Mouse (Mus musculus) hindbrain, embryonic 15.5 days (tissue): ENCODE data around the gene Orc4. TPM values are rescaled to one million over a fixed set of nuclear protein-coding genes. Genes with fewer than 3 reads are reported as not detected.
A peak's percentile ranks its signal among the peaks of the same experiment; 100 is the strongest.

Source experiments
- ATAC-seq: fragments of 200-750 bp; cut with Nextera tagmentation; 2 replicates; pipeline ENCODE4 v1.8.0; 2017; ENCODE audit warnings: low read depth, moderate number of reproducible peaks, moderate TSS enrichment; ENCODE audit not compliant: low FRiP score
- H3K27ac ChIP-seq: fragments of 300-500 bp; sonication (generic); replicated peaks from 2 replicates; pipeline ENCODE4 v1.5.1; 2015; ENCODE audit warnings: mild to moderate bottlenecking, inconsistent platforms
- H3K27me3 ChIP-seq: fragments of 300-500 bp; sonication (generic); 2 replicates; pipeline ENCODE4 v1.6.1; 2015; ENCODE audit warnings: control low read depth, inconsistent platforms
- H3K36me3 ChIP-seq: fragments of 300-500 bp; sonication (generic); 2 replicates; pipeline ENCODE4 v1.6.1; 2015; ENCODE audit warnings: control low read depth, inconsistent platforms
- H3K4me1 ChIP-seq: fragments of 300-500 bp; sonication (generic); replicated peaks from 2 replicates; pipeline ENCODE4 v1.6.1; 2015; ENCODE audit warnings: control low read depth, inconsistent platforms
- H3K4me2 ChIP-seq: fragments of 300-500 bp; sonication (generic); 2 replicates; pipeline ENCODE4 v1.6.1; 2015; ENCODE audit warnings: moderate library complexity, mild to moderate bottlenecking, inconsistent platforms
- H3K4me3 ChIP-seq: fragments of 300-500 bp; sonication (generic); 2 replicates; pipeline ENCODE4 v1.5.1; 2015; ENCODE audit warnings: mild to moderate bottlenecking, inconsistent platforms
- H3K9ac ChIP-seq: fragments of 300-500 bp; sonication (generic); 2 replicates; pipeline ENCODE4 v1.6.1; 2015; ENCODE audit warnings: inconsistent platforms
- H3K9me3 ChIP-seq: fragments of 300-500 bp; sonication (generic); 2 replicates; pipeline ENCODE4 v1.6.1; 2016; ENCODE audit warnings: control low read depth, inconsistent platforms
- WGBS: fragments of 180-500 bp; shearing (Covaris S2); methylation state at CpG from one replicate; pipeline ENCODE4 v1.1.7; 2015; 5-methylcytosine and 5-hydroxymethylcytosine counted together
- polyA plus RNA-seq: library from polyadenylated mRNA; unstranded; fragments of >200 nt; fragmentation: Nextera tagmentation; extraction: Ambion mirVana; gene quantifications from 2 replicates; pipeline ENCODE4 v1.2.1, GENCODE M21; 2015

The Orc4 gene
- 83.6 and 85.5 TPM in 2 replicates for polyA plus RNA-seq

DNA sequence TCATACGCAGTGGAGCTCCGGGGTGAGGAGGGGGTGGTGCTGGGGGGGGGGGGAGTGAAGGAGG, at the start of gene Orc4:
Orc4 (minus strand) TSS at position 26 of the 64 bp plus-strand sequence.
- no peak for ATAC-seq
- Histone ChIP-seq H3K9ac (peak within 1 kb of the TSS; percentile 71), H3K4me1 (peaks cover 17% of the 10 kb centered on the region), H3K27ac (peak within 1 kb of the TSS; percentile 96), H3K4me2 (peak within 1 kb of the TSS; percentile 58), H3K4me3 (peak within 1 kb of the TSS; percentile 86), H3K27me3 (no peaks in the 10 kb centered on the region), H3K9me3 (no peaks in the 10 kb centered on the region), H3K36me3 (no peaks in the 10 kb centered on the region)
- 0% methylated on average over 2 of the region's 2 CpGs for WGBS

- Histone ChIP-seq H3K27me3 (no peaks in the 10 kb centered on the region), H3K36me3 (no peaks in the 10 kb centered on the region), H3K9me3 (no peaks in the 10 kb centered on the region), H3K4me3 (no peak overlapping the region), H3K4me1 (no peaks in the 10 kb centered on the region), H3K4me2 (no peak overlapping the region), H3K9ac (no peak overlapping the region), H3K27ac (no peak overlapping the region)
- 88% methylated on average over 3 of the region's 3 CpGs for WGBS
- no peak for ATAC-seq
These were observed 40.2 kb upstream of the Orc4 start for GRCm38 (mm10) chr2:48990322-48990721.

DNA sequence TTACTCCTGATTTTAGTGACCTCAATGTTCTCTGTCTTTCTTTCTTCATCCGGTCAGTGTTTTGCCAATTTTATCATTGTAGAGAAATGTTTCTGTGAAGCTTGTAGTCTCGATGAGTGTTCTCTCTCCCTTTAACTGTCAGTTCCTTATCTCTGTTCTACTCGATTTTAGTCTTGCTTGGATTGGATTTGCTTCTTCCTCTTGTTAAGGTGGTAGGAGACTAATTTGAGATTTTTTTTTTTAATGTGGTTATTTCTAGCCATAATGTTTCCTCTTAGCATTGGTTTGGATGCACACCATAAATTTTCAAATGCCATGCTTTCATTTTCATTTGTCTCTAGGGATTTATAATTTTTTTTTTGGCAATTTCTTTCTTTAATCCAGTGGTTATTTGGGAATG, 28.8 kb upstream of the Orc4 start:
- Histone ChIP-seq H3K36me3 (no peaks in the 10 kb centered on the region), H3K9me3 (no peaks in the 10 kb centered on the region), H3K27me3 (no peaks in the 10 kb centered on the region), H3K4me1 (no peaks in the 10 kb centered on the region), H3K4me2 (no peak overlapping the region), H3K9ac (no peak overlapping the region), H3K4me3 (no peak overlapping the region), H3K27ac (no peak overlapping the region)
- ATAC-seq, result no peak
- WGBS, result 85% methylated on average over 3 of the region's 3 CpGs

- no peak overlapping the region for H3K4me3 ChIP-seq
- no peaks in the 10 kb centered on the region for H3K27me3 ChIP-seq
- H3K36me3 ChIP-seq, result no peaks in the 10 kb centered on the region
- 77% methylated on average over 3 of the region's 3 CpGs for WGBS
- H3K27ac ChIP-seq, result no peak overlapping the region
- ATAC-seq, result no peak
- H3K4me1 ChIP-seq, result peaks cover 5% of the 10 kb centered on the region
- no peak overlapping the region for H3K9ac ChIP-seq
- H3K4me2 ChIP-seq, result no peak overlapping the region
- H3K9me3 ChIP-seq, result no peaks in the 10 kb centered on the region
These were observed 6.5 kb upstream of the Orc4 start for GRCm38 (mm10) chr2:48956591-48956990.

DNA sequence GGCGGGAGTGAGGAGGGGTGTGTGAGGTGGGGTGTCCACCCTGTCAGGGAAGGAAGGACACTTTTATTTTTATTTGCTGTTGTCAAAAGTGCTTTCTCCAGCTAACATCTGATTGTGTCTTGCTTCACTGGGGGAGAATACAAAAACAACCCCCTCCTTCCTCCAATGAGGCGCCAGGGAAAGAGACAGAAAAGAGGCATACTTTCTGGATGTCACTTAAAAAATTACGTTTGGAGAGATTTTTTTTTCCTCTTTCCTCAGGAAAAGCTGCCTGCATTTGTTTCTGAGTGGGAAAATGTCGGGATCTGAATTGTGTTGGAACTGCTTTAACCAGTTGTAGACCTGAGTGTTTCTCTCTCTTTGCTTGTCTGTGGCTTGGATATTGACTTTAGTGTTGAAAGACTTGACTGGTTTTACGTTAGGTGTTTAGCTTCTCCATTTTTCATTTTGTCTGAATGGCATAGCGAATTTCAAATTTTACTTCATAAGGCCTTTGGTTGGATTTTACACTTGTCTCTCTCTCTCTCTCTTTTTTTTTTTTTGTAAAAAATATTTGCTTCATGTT, 321 bp upstream of the Orc4 start:
- peak overlapping the region; percentile 71 for H3K9ac ChIP-seq
- ATAC-seq, result no peak
- H3K4me1 ChIP-seq, result peaks cover 17% of the 10 kb centered on the region
- peak overlapping the region; percentile 86 for H3K4me3 ChIP-seq
- 6% methylated on average over 6 of the region's 6 CpGs for WGBS
- H3K27ac ChIP-seq, result peak overlapping the region; percentile 96
- H3K36me3 ChIP-seq, result no peaks in the 10 kb centered on the region
- H3K4me2 ChIP-seq, result peak overlapping the region; percentile 58
- no peaks in the 10 kb centered on the region for H3K27me3 ChIP-seq
- no peaks in the 10 kb centered on the region for H3K9me3 ChIP-seq

- WGBS, result 0% methylated on average over 9 of the region's 9 CpGs
- no peaks in the 10 kb centered on the region for H3K27me3 ChIP-seq
- peaks cover 17% of the 10 kb centered on the region for H3K4me1 ChIP-seq
- H3K4me3 ChIP-seq, result peak overlapping the region; percentile 86
- ATAC-seq, result peak; percentile 76
- peak overlapping the region; percentile 96 for H3K27ac ChIP-seq
- H3K9me3 ChIP-seq, result no peaks in the 10 kb centered on the region
- peak overlapping the region; percentile 71 for H3K9ac ChIP-seq
- H3K36me3 ChIP-seq, result no peaks in the 10 kb centered on the region
- peak overlapping the region; percentile 58 for H3K4me2 ChIP-seq
These were observed 280 bp downstream of the Orc4 start for GRCm38 (mm10) chr2:48949743-48950251.

DNA sequence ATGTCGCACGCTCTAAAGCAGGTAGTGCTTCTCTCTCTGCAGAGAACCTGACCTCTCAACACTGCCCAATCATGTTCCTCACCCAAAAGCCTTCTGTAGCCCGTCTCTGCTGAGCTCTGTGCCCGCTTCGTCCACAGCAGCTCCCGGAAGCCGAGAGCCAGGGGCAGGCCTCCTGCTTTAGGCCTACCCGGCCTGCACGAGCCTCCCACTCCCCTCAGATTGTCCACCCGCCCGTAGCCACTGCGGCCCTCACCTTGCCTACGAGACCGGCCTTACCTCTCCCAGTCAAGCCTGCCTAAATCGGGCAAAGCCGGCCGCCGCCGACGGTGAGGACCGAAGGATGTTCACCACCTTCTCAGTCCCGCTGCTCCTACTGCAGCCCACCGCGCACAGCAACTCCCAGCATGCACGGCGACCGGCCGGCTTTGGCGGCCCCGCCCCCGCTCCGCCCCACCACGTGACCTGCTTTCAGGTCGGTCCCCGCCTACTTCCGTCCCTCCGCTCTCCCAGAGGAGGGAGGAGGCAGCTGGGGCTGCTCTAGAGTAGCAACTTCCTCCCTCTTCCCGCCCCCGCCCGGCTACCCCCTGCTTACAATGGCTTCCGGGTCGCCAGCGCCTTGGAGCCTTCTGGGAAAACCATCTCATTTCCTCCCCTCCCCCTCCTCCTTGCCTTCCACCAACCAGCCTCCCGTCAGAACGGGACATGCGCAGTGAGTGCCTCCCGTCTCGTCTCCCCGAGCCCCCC, 1.1 kb downstream of the Orc4 start, which contains the start of gene Mbd5:
Mbd5 (plus strand) TSS at position 668 of the 744 bp plus-strand sequence.
- ATAC-seq, result peak; percentile 99
- Histone ChIP-seq H3K4me2 (peak within 1 kb of the TSS; percentile 77), H3K4me3 (peak within 1 kb of the TSS; percentile 86), H3K36me3 (no peaks in the 10 kb centered on the region), H3K27ac (peak within 1 kb of the TSS; percentile 96), H3K4me1 (peaks cover 17% of the 10 kb centered on the region), H3K27me3 (no peaks in the 10 kb centered on the region), H3K9ac (peak within 1 kb of the TSS; percentile 90), H3K9me3 (no peaks in the 10 kb centered on the region)
- under 1% methylated on average over 41 of the region's 49 CpGs for WGBS

DNA sequence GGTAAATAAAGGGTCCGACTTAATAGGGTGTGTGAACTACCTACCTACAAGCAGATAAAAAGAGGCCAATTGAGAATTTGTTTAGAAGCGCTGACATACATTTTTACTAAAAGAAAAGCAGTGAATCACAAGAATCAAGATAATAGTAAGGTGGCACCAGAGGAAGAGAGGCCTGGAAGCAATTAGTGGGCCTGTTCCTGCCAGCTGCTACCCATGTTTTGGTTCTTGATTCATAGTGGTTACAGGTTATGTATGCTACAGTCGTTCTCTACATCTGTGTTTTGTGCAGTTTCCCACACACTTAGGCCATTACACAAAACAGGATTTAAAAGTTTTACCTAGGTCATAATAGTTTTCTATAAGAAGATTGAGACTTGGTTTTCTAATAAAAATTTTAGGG, 2.3 kb downstream of the Orc4 start:
- WGBS, result 67% methylated on average over 3 of the region's 3 CpGs
- Histone ChIP-seq H3K27me3 (no peaks in the 10 kb centered on the region), H3K36me3 (no peaks in the 10 kb centered on the region), H3K4me2 (peak overlapping the region; percentile 77), H3K4me3 (peak overlapping the region; percentile 86), H3K9ac (0 out of 2 replicates have a peak overlapping the region, but pooled peaks have one; percentile 90), H3K9me3 (no peaks in the 10 kb centered on the region), H3K4me1 (peaks cover 17% of the 10 kb centered on the region), H3K27ac (no peak overlapping the region)
- no peak for ATAC-seq

- Histone ChIP-seq H3K27me3 (no peaks in the 10 kb centered on the region), H3K9ac (no peak overlapping the region), H3K27ac (no peak overlapping the region), H3K4me1 (no peaks in the 10 kb centered on the region), H3K4me3 (no peak overlapping the region), H3K36me3 (peaks cover 15% of the 10 kb centered on the region), H3K9me3 (no peaks in the 10 kb centered on the region), H3K4me2 (no peak overlapping the region)
- ATAC-seq, result no peak
- WGBS, result 98% methylated on average over 2 of the region's 2 CpGs
These were observed 15.0 kb downstream of the Orc4 start for GRCm38 (mm10) chr2:48935058-48935457.

- H3K27me3 ChIP-seq, result no peaks in the 10 kb centered on the region
- no peak for ATAC-seq
These were observed 34.2 kb downstream of the Orc4 start for GRCm38 (mm10) chr2:48915832-48916231.

GRCm38 (mm10) chr2:48914185-48914584, 35.9 kb downstream of the Orc4 start:
- WGBS, result 81% methylated on average over 1 of the region's 1 CpGs
- peaks cover 19% of the 10 kb centered on the region for H3K36me3 ChIP-seq
- H3K4me3 ChIP-seq, result no peak overlapping the region
- ATAC-seq, result no peak
- no peak overlapping the region for H3K4me2 ChIP-seq
- H3K4me1 ChIP-seq, result no peaks in the 10 kb centered on the region
- no peak overlapping the region for H3K9ac ChIP-seq
- H3K27ac ChIP-seq, result no peak overlapping the region
- H3K9me3 ChIP-seq, result no peaks in the 10 kb centered on the region
- no peaks in the 10 kb centered on the region for H3K27me3 ChIP-seq

More at GRCm38 (mm10) chr2:48915832-48916231, 34.2 kb downstream of the Orc4 start:
- no peak overlapping the region for H3K27ac ChIP-seq
- H3K4me3 ChIP-seq, result no peak overlapping the region
- H3K4me2 ChIP-seq, result no peak overlapping the region
- no peaks in the 10 kb centered on the region for H3K9me3 ChIP-seq
- no peak overlapping the region for H3K9ac ChIP-seq
- no peaks in the 10 kb centered on the region for H3K4me1 ChIP-seq
- peaks cover 19% of the 10 kb centered on the region for H3K36me3 ChIP-seq

DNA sequence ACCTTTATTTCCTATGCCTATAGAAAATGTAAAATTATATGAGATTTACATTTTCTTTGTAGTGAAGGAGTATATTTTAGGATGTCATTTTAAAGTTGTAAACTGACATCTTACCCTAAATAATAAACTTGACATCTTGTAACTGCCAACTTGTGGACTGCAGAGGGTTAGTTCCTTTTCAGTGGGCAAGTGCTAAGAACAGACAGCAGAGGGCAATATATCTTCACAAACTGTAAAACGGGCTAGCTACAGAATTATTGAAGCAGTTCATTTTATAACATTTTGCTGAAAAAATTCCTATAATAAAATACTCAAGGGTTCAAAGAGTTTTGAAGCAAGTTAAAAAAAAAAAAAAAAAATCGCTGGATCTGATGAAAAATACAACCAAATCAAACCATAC, 41.2 kb downstream of the Orc4 start:
- no peaks in the 10 kb centered on the region for H3K27me3 ChIP-seq
- no peak overlapping the region for H3K9ac ChIP-seq
- WGBS, result 53% methylated on average over 2 of the region's 2 CpGs
- no peak overlapping the region for H3K4me2 ChIP-seq
- no peaks in the 10 kb centered on the region for H3K4me1 ChIP-seq
- H3K27ac ChIP-seq, result no peak overlapping the region
- peaks cover 17% of the 10 kb centered on the region for H3K36me3 ChIP-seq
- H3K4me3 ChIP-seq, result no peak overlapping the region
- ATAC-seq, result no peak
- H3K9me3 ChIP-seq, result no peaks in the 10 kb centered on the region

GRCm38 (mm10) chr2:48895186-48895585, 54.9 kb downstream of the Orc4 start:
- Histone ChIP-seq H3K27me3 (no peaks in the 10 kb centered on the region), H3K4me1 (no peaks in the 10 kb centered on the region), H3K36me3 (peaks cover 35% of the 10 kb centered on the region), H3K9me3 (no peaks in the 10 kb centered on the region), H3K9ac (no peak overlapping the region), H3K4me2 (no peak overlapping the region), H3K27ac (no peak overlapping the region), H3K4me3 (no peak overlapping the region)
- WGBS, result 94% methylated on average over 3 of the region's 3 CpGs
- ATAC-seq, result peak; percentile 24; the same call in 1 of the 2 replicates
